Mouse (Mus musculus) embryonic facial prominence, embryonic 15.5 days (tissue): ENCODE measurements around the gene Plcl1. TPM values are rescaled to one million over a fixed set of nuclear protein-coding genes. Genes with fewer than 3 reads are reported as not detected.
A peak's percentile ranks its signal among the peaks of the same experiment; 100 is the strongest.

Experiments
- ATAC-seq: fragments of 200-750 bp; cut with Nextera tagmentation; 2 replicates; pipeline ENCODE4 v1.8.0; 2017; ENCODE audit warnings: low read depth, moderate TSS enrichment; ENCODE audit not compliant: insufficient number of reproducible peaks, low FRiP score, low TSS enrichment
- H3K27ac ChIP-seq: fragments of 300-500 bp; sonication (generic); replicated peaks from 2 replicates; pipeline ENCODE4 v1.5.1; 2015; ENCODE audit warnings: mild to moderate bottlenecking, inconsistent platforms
- H3K27me3 ChIP-seq: fragments of 300-500 bp; sonication (generic); 2 replicates; pipeline ENCODE4 v1.6.1; 2015; ENCODE audit warnings: inconsistent platforms
- H3K36me3 ChIP-seq: fragments of 300-500 bp; sonication (generic); 2 replicates; pipeline ENCODE4 v1.6.1; 2015; ENCODE audit warnings: mild to moderate bottlenecking, inconsistent platforms
- H3K4me1 ChIP-seq: fragments of 300-500 bp; sonication (generic); 2 replicates; pipeline ENCODE4 v1.6.1; 2015; ENCODE audit warnings: inconsistent platforms
- H3K4me2 ChIP-seq: fragments of 300-500 bp; sonication (generic); replicated peaks from 2 replicates; pipeline ENCODE4 v1.6.1; 2015; ENCODE audit warnings: mild to moderate bottlenecking, inconsistent platforms
- H3K4me3 ChIP-seq: fragments of 300-500 bp; sonication (generic); replicated peaks from 2 replicates; pipeline ENCODE4 v1.5.1; 2015; ENCODE audit warnings: mild to moderate bottlenecking, inconsistent platforms
- H3K9ac ChIP-seq: fragments of 300-500 bp; sonication (generic); 2 replicates; pipeline ENCODE4 v1.6.1; 2015; ENCODE audit warnings: inconsistent platforms
- H3K9me3 ChIP-seq: fragments of 300-500 bp; sonication (generic); replicated peaks from 2 replicates; pipeline ENCODE4 v1.6.1; 2016; ENCODE audit warnings: inconsistent platforms
- WGBS: fragments of 180-500 bp; shearing (Covaris S2); methylation state at CpG from one replicate; pipeline ENCODE4 v1.1.7; 2015; 5-methylcytosine and 5-hydroxymethylcytosine counted together
- polyA plus RNA-seq: library from polyadenylated mRNA; unstranded; fragments of >200 nt; fragmentation: Nextera tagmentation; extraction: Ambion mirVana; gene quantifications from 2 replicates; pipeline ENCODE4 v1.2.1, GENCODE M21; 2015

The Plcl1 gene
- polyA plus RNA-seq, 1 experiment from 2014 or later: 2.2 TPM

GRCm38 (mm10) chr1:55438617-55439016, 32.9 kb downstream of the Plcl1 start:
- no peak for ATAC-seq
- Histone ChIP-seq H3K9ac (no peak overlapping the region), H3K9me3 (no peaks in the 10 kb centered on the region), H3K27me3 (no peaks in the 10 kb centered on the region), H3K27ac (no peak overlapping the region), H3K4me3 (no peak overlapping the region), H3K4me2 (no peak overlapping the region), H3K36me3 (no peaks in the 10 kb centered on the region), H3K4me1 (no peaks in the 10 kb centered on the region)
- 67% methylated on average over 4 of the region's 4 CpGs for WGBS

- no peak for ATAC-seq
- Histone ChIP-seq H3K27me3 (no peaks in the 10 kb centered on the region), H3K4me1 (no peaks in the 10 kb centered on the region), H3K4me2 (no peak overlapping the region), H3K9ac (no peak overlapping the region), H3K36me3 (no peaks in the 10 kb centered on the region), H3K4me3 (no peak overlapping the region), H3K9me3 (no peaks in the 10 kb centered on the region), H3K27ac (no peak overlapping the region)
- 83% methylated on average over 6 of the region's 6 CpGs for WGBS
Observed at GRCm38 (mm10) chr1:55445043-55445688, 39.4 kb downstream of the Plcl1 start.

GRCm38 (mm10) chr1:55445689-55446044, 39.9 kb downstream of the Plcl1 start:
- WGBS: 57% methylated on average over 3 of the region's 3 CpGs
- no peaks in the 10 kb centered on the region for H3K9me3 ChIP-seq
- no peak overlapping the region for H3K27ac ChIP-seq
- H3K27me3 ChIP-seq: no peaks in the 10 kb centered on the region
- no peak overlapping the region for H3K4me3 ChIP-seq
- no peaks in the 10 kb centered on the region for H3K36me3 ChIP-seq
- ATAC-seq: no peak
- H3K4me2 ChIP-seq: no peak overlapping the region
- no peak overlapping the region for H3K9ac ChIP-seq
- H3K4me1 ChIP-seq: no peaks in the 10 kb centered on the region

- Histone ChIP-seq H3K27me3 (no peaks in the 10 kb centered on the region), H3K36me3 (no peaks in the 10 kb centered on the region), H3K4me3 (no peak overlapping the region), H3K9me3 (no peaks in the 10 kb centered on the region), H3K9ac (no peak overlapping the region), H3K4me2 (no peak overlapping the region), H3K4me1 (no peaks in the 10 kb centered on the region), H3K27ac (no peak overlapping the region)
- ATAC-seq: no peak
- 90% methylated on average over 5 of the region's 5 CpGs for WGBS
Observed at GRCm38 (mm10) chr1:55446273-55446672, 40.6 kb downstream of the Plcl1 start.

- H3K9me3 ChIP-seq: no peaks in the 10 kb centered on the region
- no peaks in the 10 kb centered on the region for H3K4me1 ChIP-seq
- H3K4me3 ChIP-seq: no peak overlapping the region
- no peaks in the 10 kb centered on the region for H3K36me3 ChIP-seq
- H3K27me3 ChIP-seq: no peaks in the 10 kb centered on the region
- no peak overlapping the region for H3K9ac ChIP-seq
- H3K4me2 ChIP-seq: no peak overlapping the region
- no peak for ATAC-seq
- WGBS: 85% methylated on average over 2 of the region's 2 CpGs
- H3K27ac ChIP-seq: no peak overlapping the region
Observed at GRCm38 (mm10) chr1:55446876-55447275, 41.2 kb downstream of the Plcl1 start.

GRCm38 (mm10) chr1:55447661-55448060, 41.9 kb downstream of the Plcl1 start:
- 69% methylated on average over 2 of the region's 2 CpGs for WGBS
- Histone ChIP-seq H3K4me1 (no peaks in the 10 kb centered on the region), H3K4me2 (no peak overlapping the region), H3K36me3 (no peaks in the 10 kb centered on the region), H3K27ac (no peak overlapping the region), H3K9ac (no peak overlapping the region), H3K9me3 (no peaks in the 10 kb centered on the region), H3K27me3 (no peaks in the 10 kb centered on the region), H3K4me3 (no peak overlapping the region)
- no peak for ATAC-seq

- no peak for ATAC-seq
- Histone ChIP-seq H3K4me3 (no peak overlapping the region), H3K9ac (no peak overlapping the region), H3K27ac (0 out of 2 replicates have a peak overlapping the region, but pooled peaks have one; percentile 7), H3K36me3 (no peaks in the 10 kb centered on the region), H3K27me3 (no peaks in the 10 kb centered on the region), H3K4me2 (no peak overlapping the region), H3K4me1 (no peaks in the 10 kb centered on the region), H3K9me3 (no peaks in the 10 kb centered on the region)
- 75% methylated on average over 1 of the region's 1 CpGs for WGBS
Observed at GRCm38 (mm10) chr1:55448104-55448503, 42.4 kb downstream of the Plcl1 start.

GRCm38 (mm10) chr1:55449779-55450178, 44.1 kb downstream of the Plcl1 start:
- no peak for ATAC-seq
- Histone ChIP-seq H3K4me2 (no peak overlapping the region), H3K4me3 (no peak overlapping the region), H3K9ac (no peak overlapping the region), H3K4me1 (no peaks in the 10 kb centered on the region), H3K27ac (no peak overlapping the region), H3K27me3 (no peaks in the 10 kb centered on the region), H3K9me3 (no peaks in the 10 kb centered on the region), H3K36me3 (no peaks in the 10 kb centered on the region)
- 75% methylated on average over 3 of the region's 3 CpGs for WGBS

- no peak overlapping the region for H3K9ac ChIP-seq
- no peaks in the 10 kb centered on the region for H3K9me3 ChIP-seq
- ATAC-seq: no peak
Observed at GRCm38 (mm10) chr1:55454119-55454518, 48.4 kb downstream of the Plcl1 start.

GRCm38 (mm10) chr1:55462301-55462700, 56.6 kb downstream of the Plcl1 start:
- H3K4me1 ChIP-seq: no peaks in the 10 kb centered on the region
- 85% methylated on average over 5 of the region's 5 CpGs for WGBS
- no peak for ATAC-seq
- H3K27ac ChIP-seq: no peak overlapping the region
- no peak overlapping the region for H3K4me2 ChIP-seq
- no peaks in the 10 kb centered on the region for H3K9me3 ChIP-seq
- H3K27me3 ChIP-seq: no peaks in the 10 kb centered on the region
- no peak overlapping the region for H3K9ac ChIP-seq
- no peak overlapping the region for H3K4me3 ChIP-seq
- no peaks in the 10 kb centered on the region for H3K36me3 ChIP-seq

More at GRCm38 (mm10) chr1:55454119-55454518, 48.4 kb downstream of the Plcl1 start:
- 77% methylated on average over 5 of the region's 5 CpGs for WGBS
- H3K4me1 ChIP-seq: no peaks in the 10 kb centered on the region
- no peak overlapping the region for H3K4me3 ChIP-seq
- no peak overlapping the region for H3K27ac ChIP-seq
- H3K36me3 ChIP-seq: no peaks in the 10 kb centered on the region
- no peaks in the 10 kb centered on the region for H3K27me3 ChIP-seq
- H3K4me2 ChIP-seq: no peak overlapping the region

- Histone ChIP-seq H3K9ac (no peak overlapping the region), H3K4me2 (no peak overlapping the region), H3K27me3 (no peaks in the 10 kb centered on the region), H3K36me3 (no peaks in the 10 kb centered on the region), H3K4me3 (no peak overlapping the region), H3K27ac (no peak overlapping the region), H3K9me3 (no peaks in the 10 kb centered on the region), H3K4me1 (no peaks in the 10 kb centered on the region)
- WGBS: 80% methylated on average over 9 of the region's 9 CpGs
- no peak for ATAC-seq
Observed at GRCm38 (mm10) chr1:55473756-55474155, 68.0 kb downstream of the Plcl1 start.

- no peak overlapping the region for H3K4me3 ChIP-seq
- no peak overlapping the region for H3K27ac ChIP-seq
- 74% methylated on average over 7 of the region's 7 CpGs for WGBS
- no peaks in the 10 kb centered on the region for H3K9me3 ChIP-seq
- H3K27me3 ChIP-seq: no peaks in the 10 kb centered on the region
- no peaks in the 10 kb centered on the region for H3K36me3 ChIP-seq
- no peak for ATAC-seq
- H3K4me1 ChIP-seq: no peaks in the 10 kb centered on the region
- H3K4me2 ChIP-seq: no peak overlapping the region
- H3K9ac ChIP-seq: no peak overlapping the region
Observed at GRCm38 (mm10) chr1:55474976-55475375, 69.3 kb downstream of the Plcl1 start.
